Mouse (Mus musculus): Measurements from ENCODE around the gene Umad1. TPM values are rescaled to one million over a fixed set of nuclear protein-coding genes. Genes with fewer than 3 reads are reported as not detected.
A peak's percentile ranks its signal among the peaks of the same experiment; 100 is the strongest.
"Not testable (repeated sequence)": the region's sequence is repeated elsewhere in the genome, so short reads cannot be mapped to it uniquely, and the experiment has no call there.

The Umad1 gene
- total RNA-seq, 4 experiments from 2014 or later, result 11.0 to 19.0 (median 14.3) TPM

DNA sequence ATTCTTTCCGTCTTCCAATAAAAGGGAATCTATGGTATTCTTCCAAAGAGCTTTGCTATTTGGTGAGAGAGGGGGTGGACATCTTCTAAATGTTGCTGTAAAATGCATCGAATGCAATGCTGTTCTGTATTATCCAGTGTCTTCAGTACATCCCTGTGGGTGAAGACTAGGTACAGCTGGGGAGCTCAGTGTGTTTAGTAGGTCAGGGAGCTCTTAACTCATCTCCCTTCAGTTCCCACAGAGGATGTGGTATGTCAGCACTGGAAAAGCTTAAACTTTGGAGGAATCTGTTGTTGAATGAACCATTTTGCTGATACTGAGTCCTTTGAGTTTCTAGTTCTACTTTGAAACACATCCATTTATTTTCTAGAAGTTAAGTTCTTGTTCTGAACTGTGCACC, 53.5 kb downstream of the Umad1 start:
- DNase-seq (ENCODE audit: low spot score in 2 of 2), result no peak

DNA sequence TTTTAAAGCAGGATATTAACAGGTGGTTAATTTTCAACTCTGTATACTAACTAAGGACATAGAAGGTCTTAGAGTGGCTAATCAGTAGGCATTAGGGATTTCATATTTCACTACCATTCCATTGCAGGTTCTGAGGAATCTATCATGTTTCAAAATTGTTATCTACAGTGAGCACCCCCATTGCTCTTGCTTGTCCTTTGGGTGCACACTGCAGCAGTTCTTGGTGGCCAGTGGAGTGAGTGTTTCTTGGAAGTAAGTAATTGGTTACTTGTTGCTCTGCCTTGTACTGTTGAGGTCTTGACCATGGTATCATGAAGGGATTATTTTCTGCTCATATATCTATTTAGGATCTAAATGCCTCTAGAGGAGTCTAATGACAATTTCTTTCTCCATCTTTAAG, 57.1 kb downstream of the Umad1 start:
- DNase-seq (ENCODE audit: low spot score in 2 of 2), result no peak

- no peak for DNase-seq (ENCODE audit: low spot score in 2 of 2)
Measured at GRCm38 (mm10) chr6:8319591-8319990, 60.5 kb downstream of the Umad1 start.

DNA sequence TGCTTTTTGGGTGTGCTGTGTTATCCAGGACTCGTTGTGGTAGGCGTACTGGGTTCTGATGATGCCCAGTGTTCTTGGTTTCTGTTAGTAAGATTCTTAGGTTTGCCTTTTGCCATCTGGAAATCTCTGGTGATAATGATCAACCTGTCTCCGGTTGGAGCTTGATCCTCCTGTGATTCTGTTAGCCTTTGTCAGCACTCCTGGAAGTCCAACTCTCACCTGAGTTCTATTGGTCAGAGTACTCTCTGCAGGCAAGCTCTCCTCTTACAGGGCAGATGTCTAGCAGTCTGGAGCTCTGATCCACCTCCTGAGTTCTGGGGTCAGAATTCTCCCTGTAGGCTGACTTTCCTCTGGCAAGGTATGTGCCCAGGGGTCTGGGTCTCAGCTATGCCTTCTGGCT, 72.4 kb downstream of the Umad1 start:
- not testable (repeated sequence) for DNase-seq (ENCODE audit: low spot score in 2 of 2)

DNA sequence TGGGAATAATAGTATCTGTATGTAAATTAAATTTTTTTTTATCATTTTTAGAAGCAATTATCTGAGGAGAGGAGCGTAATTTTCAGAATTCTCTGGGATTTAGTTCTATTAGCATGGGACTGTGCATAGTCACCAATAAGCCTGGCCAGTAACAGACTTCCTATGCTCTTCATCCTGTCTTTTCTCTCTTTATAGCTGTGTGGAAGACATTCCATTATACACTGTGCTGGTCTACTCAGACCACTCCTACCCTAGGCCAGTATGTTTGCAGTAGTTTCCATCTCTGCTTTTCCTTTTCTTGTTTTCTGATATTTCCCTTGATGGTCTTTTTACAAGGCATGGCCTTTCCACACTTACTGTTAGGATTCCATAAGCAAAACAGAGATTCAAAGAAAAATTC, 74.3 kb downstream of the Umad1 start:
- DNase-seq (ENCODE audit: low spot score in 2 of 2), result no peak

DNA sequence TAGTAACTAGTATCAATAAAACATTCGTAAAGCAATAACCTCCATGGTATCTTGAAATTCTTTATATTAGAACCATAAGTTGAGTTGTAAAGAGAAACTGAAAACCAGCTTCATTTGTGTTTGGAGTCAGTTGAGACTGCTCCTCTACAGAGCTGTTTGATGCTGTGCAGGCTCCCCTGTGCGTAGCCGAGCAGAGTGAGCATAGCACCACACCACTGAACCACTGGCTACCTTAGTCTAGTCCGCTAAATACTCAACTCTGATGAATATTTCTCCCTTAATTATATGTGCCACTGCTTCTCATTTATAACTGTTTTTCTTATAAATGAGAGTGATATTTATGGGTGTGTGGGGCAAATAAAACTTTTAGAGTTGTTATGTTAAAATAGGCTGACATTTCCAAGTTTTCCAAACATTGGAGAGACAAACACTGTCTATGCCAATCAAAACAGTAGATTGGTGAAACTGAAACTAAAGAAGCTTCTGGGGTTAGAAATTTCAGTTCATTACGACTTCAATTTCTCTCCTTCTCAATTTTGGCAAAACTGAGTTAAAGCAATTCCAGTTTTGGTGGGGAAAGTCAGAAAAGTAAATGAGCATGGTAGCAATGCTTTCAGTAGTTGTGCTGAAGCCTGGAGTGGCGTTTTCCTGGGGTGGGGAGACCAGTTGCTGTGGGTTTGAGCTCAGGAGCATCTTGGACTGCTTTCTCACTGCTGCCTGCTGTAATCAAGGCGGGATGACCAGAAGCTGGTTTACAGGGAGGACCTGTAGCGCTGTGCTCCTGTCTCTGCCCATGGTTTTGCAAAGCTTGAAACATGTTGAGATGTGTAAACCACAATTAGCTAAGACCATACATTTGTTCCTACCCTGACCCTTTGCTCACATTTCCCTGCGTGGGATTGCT, 77.7 kb downstream of the Umad1 start:
- DNase-seq (ENCODE audit: low spot score in 2 of 2), result no peak

DNA sequence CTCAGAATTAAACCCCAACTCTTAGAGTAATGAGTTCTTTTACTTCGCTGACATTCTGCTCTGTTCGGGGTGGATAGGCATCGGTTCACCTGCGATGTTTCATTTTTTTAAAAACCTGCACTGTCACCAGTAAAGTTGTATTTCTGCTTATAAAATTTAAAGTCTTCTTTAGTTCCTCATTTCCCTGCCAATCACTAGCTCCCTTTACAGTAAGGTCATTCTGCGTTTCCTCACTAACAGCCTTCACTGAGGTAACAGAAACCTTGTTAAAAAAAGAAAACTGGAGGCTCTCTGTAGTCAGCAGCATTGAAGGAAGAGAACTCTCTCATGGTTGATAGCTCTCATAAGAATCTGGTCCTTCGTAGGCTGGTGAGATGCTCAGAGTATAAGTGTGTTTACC, 80.4 kb downstream of the Umad1 start:
- DNase-seq (ENCODE audit: low spot score in 2 of 2), result no peak

DNA sequence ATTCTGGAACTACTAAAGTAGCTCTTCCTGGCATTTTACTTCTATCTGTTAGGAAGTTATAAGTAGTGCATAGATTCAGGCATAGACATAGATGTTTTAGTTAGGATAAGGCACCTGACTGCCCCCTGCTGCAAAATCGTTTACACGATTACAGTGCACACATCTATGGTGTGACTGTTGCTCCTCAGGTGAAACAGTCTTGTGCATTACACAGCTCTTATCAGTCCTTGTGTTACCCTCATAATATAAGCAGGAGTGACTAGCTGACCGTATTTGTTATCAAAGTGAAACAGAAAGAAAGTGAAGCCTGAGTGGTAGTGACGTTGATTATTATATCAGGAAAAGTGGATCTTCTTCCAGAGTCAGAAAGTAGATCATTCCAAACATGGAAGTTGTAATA, 84.2 kb downstream of the Umad1 start:
- DNase-seq (ENCODE audit: low spot score in 2 of 2), result no peak

GRCm38 (mm10) chr6:8345219-8345856, 86.2 kb downstream of the Umad1 start:
- peak; percentile 46 to 63 for DNase-seq (ENCODE audit: low spot score in 2 of 2)

- DNase-seq (ENCODE audit: low spot score in 2 of 2), result no peak
Measured at GRCm38 (mm10) chr6:8347154-8347553, 88.1 kb downstream of the Umad1 start.

DNA sequence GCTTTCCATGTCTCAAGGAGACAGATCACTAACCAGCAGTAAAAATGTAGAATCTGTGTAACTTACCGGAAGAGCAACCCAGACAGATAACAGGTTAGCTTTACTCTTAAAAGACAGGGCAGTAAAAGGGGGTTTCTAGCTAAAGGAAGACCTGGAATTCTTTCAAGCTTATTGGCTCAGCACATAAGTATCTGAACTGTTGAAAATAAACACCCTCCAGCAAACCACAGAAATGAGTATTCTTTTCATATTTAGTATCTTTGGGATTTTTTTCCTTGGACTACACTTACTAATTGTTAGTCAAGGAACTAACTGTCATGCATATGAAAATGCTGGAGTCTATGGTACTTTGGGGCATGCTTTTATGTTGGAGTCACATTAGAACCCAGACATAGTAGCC, 89.3 kb downstream of the Umad1 start:
- DNase-seq (ENCODE audit: low spot score in 2 of 2), result no peak

DNA sequence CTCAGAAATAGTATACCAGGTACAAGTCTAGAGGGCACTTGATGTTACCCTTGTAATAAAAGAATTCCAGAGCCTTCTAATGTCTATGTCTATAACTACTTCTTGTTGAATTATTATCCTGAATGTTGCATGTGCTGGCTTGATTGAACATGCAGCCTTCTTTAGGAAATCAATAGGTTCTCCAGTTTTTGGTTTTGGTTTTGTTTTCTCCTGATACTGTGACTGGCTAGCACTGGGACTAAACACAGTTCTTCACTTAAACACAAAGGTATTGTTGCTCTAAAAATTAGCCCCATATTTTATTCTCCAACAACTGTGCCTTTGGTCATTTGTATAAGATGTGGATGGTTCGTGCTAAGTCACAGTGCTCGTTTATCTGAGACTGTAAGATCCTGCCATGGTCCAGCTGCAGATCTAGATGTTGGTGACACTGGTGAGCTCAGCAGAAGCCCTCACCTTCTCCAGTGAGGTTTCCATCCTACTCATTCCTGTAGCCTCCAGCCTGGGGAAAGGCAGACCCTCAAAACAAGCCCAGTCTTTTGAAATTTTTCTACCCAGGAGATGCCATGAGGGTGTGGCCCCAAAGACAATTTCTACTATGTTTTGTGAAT, 90.1 kb downstream of the Umad1 start:
- DNase-seq (ENCODE audit: low spot score in 2 of 2), result no peak

GRCm38 (mm10) chr6:8351507-8351906, 92.4 kb downstream of the Umad1 start:
- DNase-seq (ENCODE audit: low spot score in 2 of 2), result no peak

DNA sequence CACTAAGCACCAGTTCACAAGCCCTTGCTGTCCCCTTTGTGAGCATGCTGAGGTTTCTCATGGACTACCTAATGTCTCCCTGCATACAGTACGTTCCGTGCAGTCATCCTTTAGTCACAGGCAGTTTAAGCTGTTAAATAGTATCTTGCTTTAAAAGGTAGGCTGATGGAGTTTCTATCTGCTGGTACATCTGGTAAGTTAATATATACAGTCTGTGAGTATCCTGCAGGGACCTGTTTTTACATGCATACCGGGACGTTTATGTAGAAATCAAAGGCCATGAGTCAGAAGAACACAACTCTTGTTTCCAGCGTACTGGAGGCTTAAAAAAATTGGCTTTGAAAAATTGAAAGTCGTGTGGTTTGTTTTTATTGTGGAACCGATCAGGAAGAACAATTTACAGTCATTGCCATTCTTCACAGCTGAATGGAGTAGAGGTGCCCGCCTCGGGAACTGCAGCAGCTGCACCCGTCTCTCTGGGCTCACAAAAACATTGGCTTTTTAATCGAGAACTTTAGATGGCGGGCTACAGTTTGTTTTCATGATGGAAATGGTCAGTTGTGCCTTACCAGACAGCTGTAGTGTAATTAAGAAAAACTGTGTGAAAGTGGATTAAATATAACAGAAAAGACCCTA, 93.6 kb downstream of the Umad1 start:
- DNase-seq (ENCODE audit: low spot score in 2 of 2), result no peak

DNA sequence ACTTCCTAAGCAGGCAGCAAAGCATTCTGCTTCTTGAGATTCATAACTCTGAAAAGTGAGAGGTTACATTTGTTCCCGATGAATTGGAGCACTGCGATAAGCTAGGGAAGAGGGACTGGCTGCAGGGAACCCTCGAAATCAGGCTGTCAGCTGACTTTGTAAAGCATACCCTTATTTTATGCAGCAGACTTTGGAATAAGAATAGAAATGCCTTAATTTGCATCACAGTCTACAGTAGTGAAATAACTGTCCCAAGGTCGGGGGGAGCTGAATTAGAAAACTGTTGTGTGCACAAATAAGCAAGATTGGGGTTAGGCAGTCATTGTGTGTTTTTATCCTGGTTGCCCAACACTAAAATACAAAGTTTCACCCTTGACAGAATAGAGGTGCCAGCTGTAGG, 94.4 kb downstream of the Umad1 start:
- no peak for DNase-seq (ENCODE audit: low spot score in 2 of 2)

GRCm38 (mm10) chr6:8354846-8355245, 95.8 kb downstream of the Umad1 start:
- no peak for DNase-seq (ENCODE audit: low spot score in 2 of 2)

DNA sequence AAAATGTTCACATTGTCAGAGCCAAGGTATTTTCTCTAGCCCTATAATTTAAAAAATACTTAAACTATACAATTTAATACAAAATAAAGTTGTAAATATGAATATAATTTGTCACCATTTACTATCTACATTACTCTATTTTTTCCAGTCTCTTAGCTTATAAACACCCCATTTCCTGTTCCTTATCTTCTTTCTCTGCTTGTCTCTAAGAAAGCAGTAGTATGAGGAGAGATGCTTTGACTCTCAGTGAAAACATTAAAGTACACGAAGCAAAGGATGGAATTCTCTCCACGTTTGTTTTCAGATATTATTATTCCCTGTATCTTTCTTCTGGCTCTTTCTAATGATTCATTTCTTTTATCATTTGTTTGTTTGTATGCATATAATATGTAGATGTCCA, 99.1 kb downstream of the Umad1 start:
- DNase-seq (ENCODE audit: low spot score in 2 of 2), result no peak

DNA sequence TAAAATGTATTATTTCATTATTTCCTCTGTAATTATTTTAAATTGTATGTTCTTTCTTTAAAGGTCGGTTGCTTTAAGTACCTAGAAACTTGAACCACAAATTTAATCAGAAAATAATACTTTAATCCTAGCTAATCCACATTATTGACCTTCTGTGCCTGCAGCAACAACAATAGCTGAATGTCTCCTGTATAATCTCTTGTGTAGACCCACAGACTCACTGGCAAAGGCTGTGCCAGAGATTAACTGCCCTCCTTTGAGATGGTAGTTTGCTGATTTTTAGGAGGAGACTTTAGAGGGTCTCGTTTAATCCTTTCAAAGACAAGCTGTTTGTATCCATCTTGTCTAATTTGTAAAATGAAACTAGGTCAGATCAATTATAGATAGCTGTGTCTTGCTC, 99.7 kb downstream of the Umad1 start:
- no peak for DNase-seq (ENCODE audit: low spot score in 2 of 2)

GRCm38 (mm10) chr6:8360805-8361204, 101.7 kb downstream of the Umad1 start:
- DNase-seq (ENCODE audit: low spot score in 2 of 2), result no peak

DNA sequence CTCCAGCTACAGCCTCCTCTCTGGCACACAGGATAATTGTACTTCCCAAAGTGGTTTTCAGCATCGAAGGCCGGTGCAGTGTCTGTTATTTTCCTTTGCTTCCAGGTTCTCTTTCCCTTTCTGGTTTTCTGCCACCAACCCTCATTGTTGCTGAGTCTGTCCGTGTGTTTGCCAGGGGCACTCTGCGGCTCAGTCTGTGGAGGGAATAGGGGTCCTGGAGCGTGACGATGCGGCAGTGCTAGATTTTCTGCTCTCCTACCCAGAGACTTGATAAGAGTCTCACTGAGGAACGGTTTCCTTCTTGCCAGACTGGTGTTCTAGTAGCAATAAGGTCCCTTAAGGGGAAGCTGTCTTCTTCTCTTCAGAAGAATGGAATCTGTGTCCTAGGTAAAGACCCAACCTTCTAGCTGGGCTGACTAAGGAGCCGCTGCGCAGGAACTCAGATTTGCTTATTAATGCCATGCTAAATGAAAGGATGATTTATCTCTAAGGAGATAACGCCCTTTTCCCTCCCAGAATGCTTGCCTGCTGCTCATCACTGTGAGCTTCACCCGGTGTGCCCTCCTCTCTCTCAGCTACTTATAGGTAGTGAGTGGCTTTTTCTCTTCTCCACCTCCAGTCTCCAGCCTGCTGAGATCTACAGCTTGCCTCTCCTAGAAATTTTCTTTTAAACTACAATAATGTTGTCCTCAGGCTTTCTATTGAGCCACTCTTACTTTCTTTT, 105.1 kb downstream of the Umad1 start:
- no peak for DNase-seq (ENCODE audit: low spot score in 2 of 2)

GRCm38 (mm10) chr6:8364757-8365150, 105.7 kb downstream of the Umad1 start:
- no peak for DNase-seq (ENCODE audit: low spot score in 2 of 2)
